Mouse (Mus musculus) midbrain, embryonic 14.5 days (tissue): ENCODE results near the gene Rara. TPM values are rescaled to one million over a fixed set of nuclear protein-coding genes. Genes with fewer than 3 reads are reported as not detected.

Experiments used
- ATAC-seq: fragments of 200-750 bp; cut with Nextera tagmentation; 2 replicates; pipeline ENCODE4 v1.8.0; 2017; ENCODE audit warnings: moderate number of reproducible peaks, moderate library complexity; ENCODE audit not compliant: low FRiP score, low TSS enrichment
- DNase-seq: peaks from one replicate; pipeline ENCODE4 v3.0.0-alpha.2; 2015
- H3K27ac ChIP-seq: fragments of 300-500 bp; sonication (generic); replicated peaks from 2 replicates; pipeline ENCODE4 v1.5.1; 2014; ENCODE audit warnings: mild to moderate bottlenecking, low read depth, low read length, moderate library complexity
- H3K27me3 ChIP-seq: fragments of 300-500 bp; sonication (generic); 2 replicates; pipeline ENCODE4 v1.6.1; 2014; ENCODE audit warnings: low read length, control low read depth, mixed read lengths; ENCODE audit not compliant: control insufficient read depth, insufficient read depth
- H3K36me3 ChIP-seq: fragments of 300-500 bp; sonication (generic); 2 replicates; pipeline ENCODE4 v1.6.1; 2014; ENCODE audit warnings: low read length, control low read depth; ENCODE audit not compliant: control insufficient read depth, insufficient read depth
- H3K4me1 ChIP-seq: fragments of 300-500 bp; sonication (generic); 2 replicates; pipeline ENCODE4 v1.6.1; 2014; ENCODE audit warnings: mild to moderate bottlenecking, antibody characterized with exemption, low read length, control low read depth; ENCODE audit not compliant: control insufficient read depth, insufficient read depth
- H3K4me2 ChIP-seq: fragments of 300-500 bp; sonication (generic); 2 replicates; pipeline ENCODE4 v1.6.1; 2014; ENCODE audit warnings: mild to moderate bottlenecking, low read length, moderate library complexity
- H3K4me3 ChIP-seq: fragments of 300-500 bp; sonication (generic); replicated peaks from 2 replicates; pipeline ENCODE4 v1.5.1; 2014; ENCODE audit warnings: low read depth, low read length
- H3K9ac ChIP-seq: fragments of 300-500 bp; sonication (generic); replicated peaks from 2 replicates; pipeline ENCODE4 v1.6.1; 2014; ENCODE audit warnings: mild to moderate bottlenecking, low read length, moderate library complexity
- H3K9me3 ChIP-seq: fragments of 300-500 bp; sonication (generic); 2 replicates; pipeline ENCODE4 v1.6.1; 2016; ENCODE audit warnings: low read length, control low read depth, mixed read lengths; ENCODE audit not compliant: control insufficient read depth
- WGBS: fragments of 180-500 bp; shearing (Covaris S2); extraction: QIAGEN DNeasy Blood & Tissue Kit; methylation state at CpG from one replicate; pipeline ENCODE4 v1.1.7; 2014; 5-methylcytosine and 5-hydroxymethylcytosine counted together
- polyA plus RNA-seq: library from polyadenylated mRNA; unstranded; fragments of >200 nt; fragmentation: Nextera tagmentation; extraction: Ambion mirVana; gene quantifications from 2 replicates; pipeline ENCODE4 v1.2.1, GENCODE M21; 2014

The Rara gene
- polyA plus RNA-seq, 1 experiment from 2014 or later = 11.0 TPM

GRCm38 (mm10) chr11:98969496-98969927 lies 41.9 kb downstream of the Rara start:
- peaks cover 72% of the 10 kb centered on the region for H3K4me1 ChIP-seq
- peak overlapping the region; percentile 14; the same call in 1 of the 2 replicates for H3K9ac ChIP-seq
- ATAC-seq = peak; percentile 29
- H3K9me3 ChIP-seq = no peaks in the 10 kb centered on the region
- no peak overlapping the region for H3K4me3 ChIP-seq
- no peaks in the 10 kb centered on the region for H3K27me3 ChIP-seq
- H3K36me3 ChIP-seq = peaks cover 17% of the 10 kb centered on the region; the same call in 1 of the 2 replicates
- H3K27ac ChIP-seq = peak overlapping the region; percentile 81
- peak overlapping the region; percentile 48 for H3K4me2 ChIP-seq
- WGBS = 5% methylated on average over 17 of the region's 17 CpGs
- DNase-seq = peak; percentile 80

DNA sequence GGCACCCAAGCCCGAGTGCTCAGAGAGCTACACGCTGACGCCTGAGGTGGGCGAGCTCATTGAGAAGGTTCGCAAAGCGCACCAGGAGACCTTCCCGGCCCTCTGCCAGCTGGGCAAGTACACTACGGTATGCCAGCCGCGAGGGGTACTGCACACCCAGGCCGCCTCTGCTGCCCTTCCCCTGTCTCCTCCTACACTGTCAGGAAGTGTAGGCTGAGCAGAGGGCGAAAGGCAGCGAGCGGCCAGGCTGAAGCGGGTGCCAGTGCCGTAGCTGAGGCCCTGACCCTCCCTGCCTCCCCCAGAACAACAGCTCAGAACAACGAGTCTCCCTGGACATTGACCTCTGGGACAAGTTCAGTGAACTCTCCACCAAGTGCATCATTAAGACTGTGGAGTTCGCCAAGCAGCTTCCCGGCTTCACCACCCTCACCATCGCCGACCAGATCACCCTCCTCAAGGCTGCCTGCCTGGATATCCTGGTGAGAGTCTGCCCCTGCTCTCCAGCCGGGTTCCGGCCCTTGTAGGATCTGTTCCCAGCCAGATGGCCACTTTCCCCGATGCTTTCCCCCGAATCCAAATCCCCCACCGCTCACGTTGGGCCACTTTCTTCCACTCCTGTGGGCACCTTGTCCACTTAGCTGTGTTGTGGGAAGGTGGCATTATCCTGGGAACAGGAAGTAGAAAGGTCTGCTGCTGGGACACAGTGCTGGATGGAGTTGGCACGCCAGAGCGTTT lies 42.7 kb downstream of the Rara start:
- Histone ChIP-seq H3K4me2 (peak overlapping the region; percentile 48; the same call in 1 of the 2 replicates), H3K36me3 (peaks cover 17% of the 10 kb centered on the region; the same call in 1 of the 2 replicates), H3K27ac (peak overlapping the region; percentile 81), H3K9me3 (no peaks in the 10 kb centered on the region), H3K9ac (no peak overlapping the region), H3K4me3 (no peak overlapping the region), H3K4me1 (peaks cover 64% of the 10 kb centered on the region), H3K27me3 (no peaks in the 10 kb centered on the region)
- DNase-seq (peak; percentile 60), ATAC-seq (no peak)
- WGBS = 54% methylated on average over 29 of the region's 29 CpGs

- 63% methylated on average over 23 of the region's 23 CpGs for WGBS
- no peak for ATAC-seq
- H3K4me3 ChIP-seq = no peak overlapping the region
- H3K36me3 ChIP-seq = peaks cover 17% of the 10 kb centered on the region; the same call in 1 of the 2 replicates
- peaks cover 53% of the 10 kb centered on the region for H3K4me1 ChIP-seq
- no peaks in the 10 kb centered on the region for H3K27me3 ChIP-seq
- DNase-seq = peak; percentile 78
- peak overlapping the region; percentile 64 for H3K27ac ChIP-seq
- H3K9me3 ChIP-seq = no peaks in the 10 kb centered on the region
- H3K9ac ChIP-seq = peak overlapping the region; percentile 12; the same call in 1 of the 2 replicates
- H3K4me2 ChIP-seq = 0 out of 2 replicates have a peak overlapping the region, but pooled peaks have one; percentile 1
Observed at GRCm38 (mm10) chr11:98971316-98972031, 43.9 kb downstream of the Rara start.

DNA sequence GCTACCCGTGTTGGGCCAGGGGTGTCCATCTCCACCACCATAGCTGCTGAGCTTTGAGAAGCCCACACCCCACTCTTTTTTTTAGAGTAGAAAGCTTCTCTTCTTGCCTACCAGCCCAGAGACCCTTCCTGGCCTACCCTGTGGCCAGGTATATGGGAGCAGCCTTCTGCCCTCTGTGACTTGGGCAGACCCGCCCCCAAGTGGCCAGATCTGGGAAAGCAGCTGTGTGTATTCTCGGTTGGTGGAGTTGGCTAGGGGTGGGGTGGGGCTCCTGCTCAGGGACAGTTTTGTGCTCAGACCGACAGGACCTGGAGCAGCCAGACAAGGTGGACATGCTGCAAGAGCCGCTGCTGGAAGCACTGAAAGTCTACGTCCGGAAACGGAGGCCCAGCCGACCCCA lies 44.6 kb downstream of the Rara start:
- Histone ChIP-seq H3K9ac (no peak overlapping the region), H3K4me3 (no peak overlapping the region), H3K36me3 (peaks cover 17% of the 10 kb centered on the region; the same call in 1 of the 2 replicates), H3K9me3 (no peaks in the 10 kb centered on the region), H3K4me2 (no peak overlapping the region), H3K4me1 (peaks cover 45% of the 10 kb centered on the region), H3K27ac (no peak overlapping the region), H3K27me3 (no peaks in the 10 kb centered on the region)
- ATAC-seq (peak; percentile 25; the same call in 1 of the 2 replicates), DNase-seq (peak; percentile 86)
- 53% methylated on average over 9 of the region's 9 CpGs for WGBS

- Histone ChIP-seq H3K36me3 (peaks cover 17% of the 10 kb centered on the region; the same call in 1 of the 2 replicates), H3K9ac (no peak overlapping the region), H3K27ac (no peak overlapping the region), H3K27me3 (no peaks in the 10 kb centered on the region), H3K4me1 (peaks cover 39% of the 10 kb centered on the region), H3K4me2 (no peak overlapping the region), H3K9me3 (no peaks in the 10 kb centered on the region), H3K4me3 (no peak overlapping the region)
- WGBS = 89% methylated on average over 9 of the region's 9 CpGs
- DNase-seq (no peak), ATAC-seq (no peak)
Observed at GRCm38 (mm10) chr11:98972801-98973360, 45.3 kb downstream of the Rara start.

GRCm38 (mm10) chr11:98973584-98973983 lies 46.0 kb downstream of the Rara start:
- DNase-seq (no peak), ATAC-seq (no peak)
- WGBS = 87% methylated on average over 14 of the region's 14 CpGs
- no peak overlapping the region for H3K9ac ChIP-seq
- no peak overlapping the region for H3K4me3 ChIP-seq
- no peak overlapping the region for H3K4me2 ChIP-seq
- H3K27ac ChIP-seq = no peak overlapping the region
- no peaks in the 10 kb centered on the region for H3K9me3 ChIP-seq
- H3K36me3 ChIP-seq = peaks cover 17% of the 10 kb centered on the region; the same call in 1 of the 2 replicates
- H3K27me3 ChIP-seq = no peaks in the 10 kb centered on the region
- H3K4me1 ChIP-seq = peaks cover 32% of the 10 kb centered on the region

GRCm38 (mm10) chr11:98974213-98974612 lies 46.6 kb downstream of the Rara start:
- 72% methylated on average over 6 of the region's 6 CpGs for WGBS
- Histone ChIP-seq H3K9me3 (no peaks in the 10 kb centered on the region), H3K27me3 (no peaks in the 10 kb centered on the region), H3K4me3 (no peak overlapping the region), H3K36me3 (peaks cover 17% of the 10 kb centered on the region; the same call in 1 of the 2 replicates), H3K9ac (no peak overlapping the region), H3K27ac (no peak overlapping the region), H3K4me2 (no peak overlapping the region), H3K4me1 (peaks cover 25% of the 10 kb centered on the region)
- no peak for ATAC-seq
- DNase-seq = no peak

DNA sequence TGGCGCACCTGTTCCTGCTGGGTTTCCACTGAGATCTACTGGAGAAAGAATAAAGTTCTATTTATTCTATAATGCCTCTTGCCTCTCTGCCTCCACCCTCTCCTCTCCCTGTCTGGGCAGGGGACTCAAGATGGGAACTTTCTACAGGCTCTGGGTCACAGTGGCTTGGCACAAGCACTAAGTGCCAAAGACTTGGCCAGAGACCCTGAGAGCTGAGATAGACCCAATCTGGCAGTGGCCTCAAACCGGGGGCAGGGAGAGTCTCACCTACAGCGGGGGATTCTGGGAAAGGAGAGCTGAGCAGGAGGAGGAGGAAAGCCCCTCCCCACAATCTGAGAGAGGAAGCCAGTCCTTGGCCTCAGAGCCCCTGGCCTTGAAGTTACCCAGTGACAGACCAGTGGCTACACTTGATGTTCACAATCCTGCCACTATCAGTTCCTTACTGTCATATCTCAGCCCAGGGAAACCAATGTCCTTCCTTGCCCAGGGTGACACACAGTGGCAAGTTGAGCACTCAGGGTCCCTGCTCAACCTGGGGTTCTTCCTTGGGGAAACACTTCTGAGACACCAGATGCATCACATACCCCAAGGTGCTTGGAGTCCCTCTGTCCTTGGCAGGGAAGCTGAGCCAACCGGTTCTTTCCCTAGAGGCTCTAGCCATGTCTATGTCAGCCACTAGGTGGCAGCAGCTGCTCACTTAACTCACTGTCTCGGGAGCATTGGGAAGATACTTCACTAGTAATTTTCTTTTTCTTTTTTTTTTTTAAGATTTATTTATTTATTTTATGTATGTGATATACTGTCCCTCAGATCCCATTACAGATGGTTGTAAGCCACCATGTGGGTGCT lies 47.5 kb downstream of the Rara start:
- Histone ChIP-seq H3K9me3 (no peaks in the 10 kb centered on the region), H3K27me3 (no peaks in the 10 kb centered on the region), H3K27ac (no peak overlapping the region), H3K9ac (no peak overlapping the region), H3K4me3 (no peak overlapping the region), H3K4me1 (peaks cover 17% of the 10 kb centered on the region), H3K36me3 (peaks cover 17% of the 10 kb centered on the region; the same call in 1 of the 2 replicates), H3K4me2 (no peak overlapping the region)
- ATAC-seq = no peak
- WGBS = 50% methylated on average over 5 of the region's 5 CpGs
- peak; percentile 88 for DNase-seq
